Mouse (Mus musculus): ENCODE results near the gene Avp. TPM values are rescaled to one million over a fixed set of nuclear protein-coding genes. Genes with fewer than 3 reads are reported as not detected.

Avp gene
- not detected for polyA plus RNA-seq (2015; fragmentation: Illumina TruSeq; extraction: RNeasy Lipid Tissue Mini Kit (QIAGEN cat#74804); ENCODE audit: insufficient read depth, low read depth, low replicate concordance)

GRCm38 (mm10) chr2:130582552-130582951 lies at the start of gene Avp:
Gene Avp (minus strand): TSS chr2:130582554.

GRCm38 (mm10) chr2:130629839-130630203 lies 47.5 kb upstream of the Avp start, which contains the start of the genes Fastkd5 and Ubox5:
Gene Fastkd5 (minus strand): TSS chr2:130630027.
Gene Ubox5 (minus strand): TSS chr2:130630038.

GRCm38 (mm10) chr2:130575873-130576272 lies 6.5 kb downstream of the Avp start, which contains the start of gene Oxt:
Gene Oxt (plus strand): TSS chr2:130576173.

GRCm38 (mm10) chr2:130563212-130564055 lies 18.9 kb downstream of the Avp start, which contains the start of gene Mrps26:
Gene Mrps26 (plus strand): TSS chr2:130563742.

Other genes starting within 250 kb of the Avp start
- gene Cpxm1, start 185.0 kb downstream of the Avp start, polyA plus RNA-seq (2015; fragmentation: Illumina TruSeq; extraction: RNeasy Lipid Tissue Mini Kit (QIAGEN cat#74804); ENCODE audit: insufficient read depth, low read depth, low replicate concordance): 6.9 TPM
- not detected for gene Gm28372, start 177.3 kb downstream of the Avp start, polyA plus RNA-seq (2015; fragmentation: Illumina TruSeq; extraction: RNeasy Lipid Tissue Mini Kit (QIAGEN cat#74804); ENCODE audit: insufficient read depth, low read depth, low replicate concordance)
- not detected for gene 1700020A23Rik, start 177.3 kb downstream of the Avp start, polyA plus RNA-seq (2015; fragmentation: Illumina TruSeq; extraction: RNeasy Lipid Tissue Mini Kit (QIAGEN cat#74804); ENCODE audit: insufficient read depth, low read depth, low replicate concordance)
- not detected for gene Tmem239, start 176.1 kb downstream of the Avp start, polyA plus RNA-seq (2015; fragmentation: Illumina TruSeq; extraction: RNeasy Lipid Tissue Mini Kit (QIAGEN cat#74804); ENCODE audit: insufficient read depth, low read depth, low replicate concordance)
- gene Vps16, start 158.2 kb downstream of the Avp start, polyA plus RNA-seq (2015; fragmentation: Illumina TruSeq; extraction: RNeasy Lipid Tissue Mini Kit (QIAGEN cat#74804); ENCODE audit: insufficient read depth, low read depth, low replicate concordance): 51.8 TPM
- gene Pced1a, start 157.9 kb downstream of the Avp start, polyA plus RNA-seq (2015; fragmentation: Illumina TruSeq; extraction: RNeasy Lipid Tissue Mini Kit (QIAGEN cat#74804); ENCODE audit: insufficient read depth, low read depth, low replicate concordance): 6.8 TPM
- gene Ptpra, start 132.3 kb downstream of the Avp start, polyA plus RNA-seq (2015; fragmentation: Illumina TruSeq; extraction: RNeasy Lipid Tissue Mini Kit (QIAGEN cat#74804); ENCODE audit: insufficient read depth, low read depth, low replicate concordance): 13.0 TPM
- 13.6 TPM for gene Mrps26, start 18.8 kb downstream of the Avp start, polyA plus RNA-seq (2015; fragmentation: Illumina TruSeq; extraction: RNeasy Lipid Tissue Mini Kit (QIAGEN cat#74804); ENCODE audit: insufficient read depth, low read depth, low replicate concordance)
- gene Oxt, start 6.4 kb downstream of the Avp start, polyA plus RNA-seq (2015; fragmentation: Illumina TruSeq; extraction: RNeasy Lipid Tissue Mini Kit (QIAGEN cat#74804); ENCODE audit: insufficient read depth, low read depth, low replicate concordance): not detected
- 1.6 TPM for gene Fastkd5, start 47.5 kb upstream of the Avp start, polyA plus RNA-seq (2015; fragmentation: Illumina TruSeq; extraction: RNeasy Lipid Tissue Mini Kit (QIAGEN cat#74804); ENCODE audit: insufficient read depth, low read depth, low replicate concordance)
- 1.4 TPM for gene Ubox5, start 47.5 kb upstream of the Avp start, polyA plus RNA-seq (2015; fragmentation: Illumina TruSeq; extraction: RNeasy Lipid Tissue Mini Kit (QIAGEN cat#74804); ENCODE audit: insufficient read depth, low read depth, low replicate concordance)
- gene Lzts3, start 60.2 kb upstream of the Avp start, polyA plus RNA-seq (2015; fragmentation: Illumina TruSeq; extraction: RNeasy Lipid Tissue Mini Kit (QIAGEN cat#74804); ENCODE audit: insufficient read depth, low read depth, low replicate concordance): 4.6 TPM
- 75.4 TPM for gene Ddrgk1, start 82.1 kb upstream of the Avp start, polyA plus RNA-seq (2015; fragmentation: Illumina TruSeq; extraction: RNeasy Lipid Tissue Mini Kit (QIAGEN cat#74804); ENCODE audit: insufficient read depth, low read depth, low replicate concordance)
- gene Itpa, start 85.1 kb upstream of the Avp start, polyA plus RNA-seq (2015; fragmentation: Illumina TruSeq; extraction: RNeasy Lipid Tissue Mini Kit (QIAGEN cat#74804); ENCODE audit: insufficient read depth, low read depth, low replicate concordance): 7.5 TPM
- not detected for gene Slc4a11, start 115.0 kb upstream of the Avp start, polyA plus RNA-seq (2015; fragmentation: Illumina TruSeq; extraction: RNeasy Lipid Tissue Mini Kit (QIAGEN cat#74804); ENCODE audit: insufficient read depth, low read depth, low replicate concordance)

All from pancreas, adult 10 weeks (tissue).